In genomic region chr19:43096915-43097314, GRCm38 (mm10) we compare ENCODE assay signal across 21 mouse cellular contexts.
DNase-seq lines count a peak whose midpoint lies in the region; ATAC-seq lines count a peak whose summit lies in the region.
"Had no signal": no experiment of that assay in that cellular context is flagged by ENCODE, and none has a peak within 500 bp of the region (broad histone marks: within the 10 kb centered on the region; RNA-seq: fewer than 3 reads in every experiment).

No protein-coding gene starts in this region.

- DNase-seq in embryonic facial prominence, embryonic 10.5 days (ENCODE audit: low spot score): no peak
- DNase-seq in embryonic facial prominence, embryonic 14.5 days (ENCODE audit: low spot score): peak; percentile 72
- DNase-seq in B cell, adult 2 months: no peak
- no peak for DNase-seq in gastrocnemius, postnatal 10 days
- DNase-seq: adrenal gland, adult 2 months; adrenal gland, adult 8-10 months; adrenal gland, postnatal 10 days; adrenal gland, postnatal 14 days; adrenal gland, postnatal 25 days; adrenal gland, postnatal 36 days; cerebellum, adult 11 months; cerebellum, adult 11-12 months; cerebellum, adult 18-20 months; cerebellum, adult 2 months had no signal

- WGBS in embryonic facial prominence, embryonic 13.5 days: 36% methylated on average over 2 of the region's 2 CpGs
- 80% methylated on average over 2 of the region's 2 CpGs for WGBS in embryonic facial prominence, embryonic 10.5 days
- 51% methylated on average over 2 of the region's 2 CpGs for WGBS in embryonic facial prominence, embryonic 14.5 days
- WGBS in embryonic facial prominence, embryonic 15.5 days: 28% methylated on average over 2 of the region's 2 CpGs

- H3K4me3 ChIP-seq in embryonic facial prominence, embryonic 13.5 days: no peak overlapping the region
- no peak overlapping the region for H3K4me3 ChIP-seq in embryonic facial prominence, embryonic 10.5 days
- no peak overlapping the region for H3K4me3 ChIP-seq in embryonic facial prominence, embryonic 14.5 days (ENCODE audit: low read depth, low read length)
- H3K4me3 ChIP-seq in embryonic facial prominence, embryonic 15.5 days (replicated peaks): no peak overlapping the region

- no peak for ATAC-seq in embryonic facial prominence, embryonic 13.5 days (ENCODE audit: insufficient number of reproducible peaks, insufficient read depth, low FRiP score, low TSS enrichment, low read depth)
- ATAC-seq in embryonic facial prominence, embryonic 14.5 days (ENCODE audit: low read depth): no peak
- peak; percentile 82 for ATAC-seq in embryonic facial prominence, embryonic 15.5 days (ENCODE audit: insufficient number of reproducible peaks, low FRiP score, low TSS enrichment, low read depth)
- ATAC-seq: activated CD4-positive, CD25-positive, alpha-beta regulatory T cell, adult 4 months; CD4-positive, CD25-positive, alpha-beta regulatory T cell, adult 4 months; Patski had no signal

- no peak overlapping the region for H3K9ac ChIP-seq in embryonic facial prominence, embryonic 13.5 days
- H3K9ac ChIP-seq in embryonic facial prominence, embryonic 14.5 days (ENCODE audit: low read depth, low read length): no peak overlapping the region
- no peak overlapping the region for H3K9ac ChIP-seq in embryonic facial prominence, embryonic 15.5 days

- H3K9me3 ChIP-seq in embryonic facial prominence, embryonic 13.5 days: no peaks in the 10 kb centered on the region
- H3K9me3 ChIP-seq in embryonic facial prominence, embryonic 10.5 days: no peaks in the 10 kb centered on the region
- no peaks in the 10 kb centered on the region for H3K9me3 ChIP-seq in embryonic facial prominence, embryonic 14.5 days (ENCODE audit: control insufficient read depth, low read length)
- H3K9me3 ChIP-seq in embryonic facial prominence, embryonic 15.5 days (replicated peaks): no peaks in the 10 kb centered on the region
- H3K9me3 ChIP-seq: G1E had no signal

- H3K27ac ChIP-seq in embryonic facial prominence, embryonic 13.5 days: peak overlapping the region; percentile 80; the same call in 1 of the 2 replicates
- no peak overlapping the region for H3K27ac ChIP-seq in embryonic facial prominence, embryonic 10.5 days (replicated peaks)
- H3K27ac ChIP-seq in embryonic facial prominence, embryonic 14.5 days (replicated peaks; ENCODE audit: low read depth, low read length): peak overlapping the region; percentile 55
- 0 out of 2 replicates have a peak overlapping the region, but pooled peaks have one; percentile 39 for H3K27ac ChIP-seq in embryonic facial prominence, embryonic 15.5 days (replicated peaks)

- H3K27me3 ChIP-seq in embryonic facial prominence, embryonic 13.5 days: no peaks in the 10 kb centered on the region
- no peaks in the 10 kb centered on the region for H3K27me3 ChIP-seq in embryonic facial prominence, embryonic 10.5 days (replicated peaks; ENCODE audit: low read depth, poor library complexity, severe bottlenecking)
- no peaks in the 10 kb centered on the region for H3K27me3 ChIP-seq in embryonic facial prominence, embryonic 14.5 days (replicated peaks; ENCODE audit: control insufficient read depth, insufficient read depth, low read length)
- H3K27me3 ChIP-seq in embryonic facial prominence, embryonic 15.5 days: no peaks in the 10 kb centered on the region
- H3K27me3 ChIP-seq: CH12.LX had no signal

- H3K4me2 ChIP-seq in embryonic facial prominence, embryonic 13.5 days: no peak overlapping the region
- H3K4me2 ChIP-seq in embryonic facial prominence, embryonic 14.5 days (ENCODE audit: low read depth, low read length): no peak overlapping the region
- no peak overlapping the region for H3K4me2 ChIP-seq in embryonic facial prominence, embryonic 15.5 days (replicated peaks)

- peaks cover 15% of the 10 kb centered on the region for H3K4me1 ChIP-seq in embryonic facial prominence, embryonic 13.5 days
- no peaks in the 10 kb centered on the region for H3K4me1 ChIP-seq in embryonic facial prominence, embryonic 10.5 days
- H3K4me1 ChIP-seq in embryonic facial prominence, embryonic 14.5 days (ENCODE audit: control insufficient read depth, insufficient read depth, low read length): no peaks in the 10 kb centered on the region
- H3K4me1 ChIP-seq in embryonic facial prominence, embryonic 15.5 days: no peaks in the 10 kb centered on the region

- H3K36me3 ChIP-seq in embryonic facial prominence, embryonic 13.5 days: no peaks in the 10 kb centered on the region
- H3K36me3 ChIP-seq in embryonic facial prominence, embryonic 10.5 days (replicated peaks): no peaks in the 10 kb centered on the region
- H3K36me3 ChIP-seq in embryonic facial prominence, embryonic 14.5 days (ENCODE audit: control insufficient read depth, insufficient read depth, low read length): no peaks in the 10 kb centered on the region
- H3K36me3 ChIP-seq in embryonic facial prominence, embryonic 15.5 days: no peaks in the 10 kb centered on the region
- H3K36me3 ChIP-seq: G1E had no signal
